Mouse (Mus musculus): ENCODE measurements around the gene Cux2. TPM values are rescaled to one million over a fixed set of nuclear protein-coding genes. Genes with fewer than 3 reads are reported as not detected.

Gene Cux2
- polyA plus RNA-seq, 1 experiment, result 36.7 TPM

DNA sequence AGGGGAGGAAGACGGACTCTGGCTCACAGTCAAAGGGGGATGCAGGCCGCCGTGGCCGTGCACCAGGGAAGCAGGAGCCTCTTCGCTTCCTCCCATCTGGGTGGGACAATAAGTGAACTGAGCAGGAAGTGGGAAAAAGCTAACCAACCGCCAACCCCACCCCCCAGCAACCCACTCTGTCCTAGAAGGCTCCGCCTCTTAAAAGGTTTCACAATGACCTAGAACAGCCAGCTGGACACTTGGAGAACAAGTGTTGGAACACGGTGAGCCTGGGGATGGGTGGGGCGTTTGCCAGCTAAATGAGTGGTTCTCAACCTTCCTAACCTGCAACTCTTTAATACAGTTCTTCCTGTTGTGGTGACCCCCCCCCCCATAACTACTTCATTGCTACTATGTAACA, 23.1 kb downstream of the Cux2 start:
- 66% methylated on average over 9 of the region's 9 CpGs for WGBS
- Histone ChIP-seq H3K4me1 (ENCODE audit: control insufficient read depth, insufficient read depth, low read length) (no peaks in the 10 kb centered on the region), H3K4me3 (replicated peaks; ENCODE audit: insufficient read depth, low read depth, low read length) (no peak overlapping the region), H3K27me3 (ENCODE audit: control insufficient read depth, insufficient read depth, low read length) (no peaks in the 10 kb centered on the region), H3K27ac (ENCODE audit: insufficient read depth, low read length) (no peak overlapping the region)
- no peak for DNase-seq
- TF ChIP-seq CTCF (IDR thresholded peaks at IDR 0.05; ENCODE audit: borderline replicate concordance, insufficient read depth, low read depth, low read length) (no peak), POLR2A (IDR thresholded peaks at IDR 0.05; ENCODE audit: borderline replicate concordance, insufficient read depth, low read length) (no peak)

DNA sequence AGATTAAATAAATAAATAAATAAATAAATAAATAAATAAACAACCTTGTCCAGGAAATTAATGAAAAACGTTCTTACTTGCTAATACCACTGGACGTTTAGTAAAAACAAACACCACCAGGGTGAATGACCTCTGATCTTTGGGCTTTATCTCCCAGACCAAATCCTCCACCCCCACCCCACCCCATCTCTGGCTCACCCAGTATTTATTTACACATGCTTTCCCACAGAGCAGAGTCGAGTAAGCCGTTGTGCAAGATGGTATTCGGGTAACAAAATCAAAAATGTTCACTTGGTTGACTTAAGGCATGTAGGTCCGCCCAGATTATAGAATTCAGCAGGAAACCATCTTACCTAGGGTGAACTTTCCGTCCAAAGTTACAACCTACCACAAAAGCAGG, 23.6 kb downstream of the Cux2 start:
- no peak for DNase-seq
- TF ChIP-seq CTCF (IDR thresholded peaks at IDR 0.05; ENCODE audit: borderline replicate concordance, insufficient read depth, low read depth, low read length) (no peak), POLR2A (IDR thresholded peaks at IDR 0.05; ENCODE audit: borderline replicate concordance, insufficient read depth, low read length) (no peak)
- no peak overlapping the region for H3K27ac ChIP-seq (ENCODE audit: insufficient read depth, low read length)
- 79% methylated on average over 7 of the region's 7 CpGs for WGBS
- H3K4me3 ChIP-seq (replicated peaks; ENCODE audit: insufficient read depth, low read depth, low read length), result no peak overlapping the region
- H3K27me3 ChIP-seq (ENCODE audit: control insufficient read depth, insufficient read depth, low read length), result no peaks in the 10 kb centered on the region
- H3K4me1 ChIP-seq (ENCODE audit: control insufficient read depth, insufficient read depth, low read length), result no peaks in the 10 kb centered on the region

DNA sequence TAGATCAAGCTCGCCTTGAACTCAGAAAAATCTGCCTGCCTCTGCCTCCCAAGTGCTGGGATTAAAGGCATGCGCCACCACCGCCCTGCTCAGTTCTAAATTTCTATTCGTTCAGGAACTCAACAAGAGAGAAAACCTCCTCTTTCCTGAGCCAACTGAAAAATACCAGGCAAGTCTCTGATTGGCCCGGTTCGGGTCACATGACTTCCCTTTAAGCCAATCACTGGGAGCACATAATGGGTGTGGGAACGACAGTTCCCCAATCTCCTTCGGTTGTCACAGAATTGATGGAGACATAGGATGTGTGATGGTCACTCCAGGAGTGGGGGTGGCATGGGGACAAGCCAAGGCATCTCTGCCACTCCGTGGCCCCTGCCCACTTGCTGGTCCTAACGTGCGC, 24.8 kb downstream of the Cux2 start:
- DNase-seq, result no peak
- WGBS, result 95% methylated on average over 11 of the region's 11 CpGs
- H3K27ac ChIP-seq (ENCODE audit: insufficient read depth, low read length), result no peak overlapping the region
- H3K4me3 ChIP-seq (replicated peaks; ENCODE audit: insufficient read depth, low read depth, low read length), result no peak overlapping the region
- no peaks in the 10 kb centered on the region for H3K4me1 ChIP-seq (ENCODE audit: control insufficient read depth, insufficient read depth, low read length)
- TF ChIP-seq POLR2A (IDR thresholded peaks at IDR 0.05; ENCODE audit: borderline replicate concordance, insufficient read depth, low read length) (no peak), CTCF (IDR thresholded peaks at IDR 0.05; ENCODE audit: borderline replicate concordance, insufficient read depth, low read depth, low read length) (no peak)
- H3K27me3 ChIP-seq (ENCODE audit: control insufficient read depth, insufficient read depth, low read length), result no peaks in the 10 kb centered on the region

DNA sequence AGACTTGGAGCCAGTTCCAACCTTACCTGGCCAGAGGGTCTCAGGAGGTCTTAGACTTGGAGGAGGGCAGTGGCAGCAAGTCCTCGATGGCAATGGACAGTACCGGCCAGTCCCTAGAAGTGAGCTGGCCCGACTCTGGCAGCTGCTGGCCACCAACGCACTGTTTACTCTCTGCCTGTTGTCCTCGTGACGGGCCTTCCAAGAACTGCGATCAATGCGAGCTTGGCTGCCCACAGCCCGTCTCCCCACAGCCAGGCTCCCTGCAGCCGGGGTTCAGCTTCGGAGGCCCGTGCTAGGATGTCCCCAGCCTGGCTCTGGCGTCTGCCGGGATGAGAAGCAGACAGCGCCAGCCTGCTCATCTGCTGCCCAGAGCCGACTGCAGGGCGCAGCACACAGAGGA, 30.6 kb downstream of the Cux2 start:
- Histone ChIP-seq H3K4me1 (ENCODE audit: control insufficient read depth, insufficient read depth, low read length) (no peaks in the 10 kb centered on the region; the same call in 1 of the 2 replicates), H3K4me3 (replicated peaks; ENCODE audit: insufficient read depth, low read depth, low read length) (no peak overlapping the region), H3K27me3 (ENCODE audit: control insufficient read depth, insufficient read depth, low read length) (no peaks in the 10 kb centered on the region), H3K27ac (ENCODE audit: insufficient read depth, low read length) (no peak overlapping the region)
- peak in 1 of 2 experiments; percentile 37 for DNase-seq
- no peak for TF ChIP-seq CTCF (IDR thresholded peaks at IDR 0.05; ENCODE audit: borderline replicate concordance, insufficient read depth, low read depth, low read length)
- TF ChIP-seq POLR2A (IDR thresholded peaks at IDR 0.05; ENCODE audit: borderline replicate concordance, insufficient read depth, low read length), result no peak
- 20% methylated on average over 17 of the region's 17 CpGs for WGBS

DNA sequence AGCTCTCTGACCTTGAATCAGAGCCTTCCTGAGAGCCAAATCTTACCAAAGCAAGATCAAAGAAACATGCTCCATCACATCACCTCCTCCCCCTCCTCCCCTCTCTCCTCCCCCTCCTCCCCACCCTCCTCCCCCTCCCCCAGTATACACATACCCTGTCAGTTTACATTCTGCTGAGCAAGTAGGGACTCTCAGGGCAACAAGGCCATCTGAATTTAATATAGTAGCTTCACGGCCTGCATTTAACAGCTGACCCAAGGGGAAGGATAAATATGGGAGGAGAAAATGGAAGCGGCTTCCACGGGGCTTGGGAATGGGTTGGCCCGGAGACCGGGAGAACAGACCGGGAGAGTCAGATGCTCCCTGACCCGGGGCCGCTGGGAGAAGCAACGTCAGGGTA, 32.1 kb downstream of the Cux2 start:
- TF ChIP-seq POLR2A (IDR thresholded peaks at IDR 0.05; ENCODE audit: borderline replicate concordance, insufficient read depth, low read length), result no peak
- no peak for TF ChIP-seq CTCF (IDR thresholded peaks at IDR 0.05; ENCODE audit: borderline replicate concordance, insufficient read depth, low read depth, low read length)
- DNase-seq, result no peak
- Histone ChIP-seq H3K27me3 (ENCODE audit: control insufficient read depth, insufficient read depth, low read length) (no peaks in the 10 kb centered on the region), H3K27ac (ENCODE audit: insufficient read depth, low read length) (no peak overlapping the region), H3K4me3 (replicated peaks; ENCODE audit: insufficient read depth, low read depth, low read length) (no peak overlapping the region), H3K4me1 (ENCODE audit: control insufficient read depth, insufficient read depth, low read length) (no peaks in the 10 kb centered on the region; the same call in 1 of the 2 replicates)
- 79% methylated on average over 9 of the region's 9 CpGs for WGBS

DNA sequence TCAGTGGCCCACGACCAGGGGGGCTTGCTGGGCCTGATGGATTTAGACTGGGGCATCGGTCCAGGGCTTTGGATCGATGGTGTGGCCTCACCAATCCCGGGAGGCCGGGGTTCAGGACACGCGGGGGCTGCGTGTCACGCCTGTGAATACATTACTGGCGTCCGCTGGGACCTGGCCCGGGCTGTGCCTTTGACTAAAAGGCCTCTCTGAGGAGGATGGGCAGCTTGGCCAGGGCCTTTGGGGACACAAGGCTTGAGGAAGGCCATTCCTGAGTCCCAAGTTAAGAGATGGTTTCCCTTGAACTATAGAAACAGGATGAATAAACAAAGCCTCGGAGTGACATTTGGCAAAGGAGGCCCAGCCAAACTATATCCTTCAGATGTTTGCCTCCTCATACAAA, 32.6 kb downstream of the Cux2 start:
- no peak overlapping the region for H3K4me3 ChIP-seq (replicated peaks; ENCODE audit: insufficient read depth, low read depth, low read length)
- WGBS, result 52% methylated on average over 13 of the region's 13 CpGs
- TF ChIP-seq CTCF (IDR thresholded peaks at IDR 0.05; ENCODE audit: borderline replicate concordance, insufficient read depth, low read depth, low read length), result no peak
- TF ChIP-seq POLR2A (IDR thresholded peaks at IDR 0.05; ENCODE audit: borderline replicate concordance, insufficient read depth, low read length), result no peak
- no peaks in the 10 kb centered on the region; the same call in 1 of the 2 replicates for H3K4me1 ChIP-seq (ENCODE audit: control insufficient read depth, insufficient read depth, low read length)
- H3K27me3 ChIP-seq (ENCODE audit: control insufficient read depth, insufficient read depth, low read length), result no peaks in the 10 kb centered on the region
- no peak overlapping the region for H3K27ac ChIP-seq (ENCODE audit: insufficient read depth, low read length)
- no peak for DNase-seq

DNA sequence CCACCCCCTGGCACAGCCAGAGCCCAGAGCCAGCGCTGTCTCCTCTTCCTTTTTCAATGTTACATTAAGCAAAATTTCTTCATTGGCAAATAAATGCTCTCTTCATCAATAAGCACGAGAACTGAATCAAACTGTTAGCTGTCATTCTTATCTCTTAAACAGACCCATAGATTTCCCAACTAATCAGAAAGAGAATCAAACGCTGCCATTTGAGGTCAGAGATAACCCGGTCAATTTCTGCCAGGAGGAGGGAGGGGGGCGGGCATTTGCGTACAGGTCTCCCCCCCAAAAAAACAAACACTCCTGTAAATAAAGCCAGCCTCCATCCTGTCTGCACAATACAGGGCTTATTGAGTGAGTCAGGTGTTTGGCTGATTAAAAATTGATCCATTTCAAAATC, 33.2 kb downstream of the Cux2 start:
- no peak overlapping the region for H3K27ac ChIP-seq (ENCODE audit: insufficient read depth, low read length)
- DNase-seq, result no peak
- no peak overlapping the region for H3K4me3 ChIP-seq (replicated peaks; ENCODE audit: insufficient read depth, low read depth, low read length)
- WGBS, result 91% methylated on average over 6 of the region's 6 CpGs
- H3K4me1 ChIP-seq (ENCODE audit: control insufficient read depth, insufficient read depth, low read length), result no peaks in the 10 kb centered on the region; the same call in 1 of the 2 replicates
- no peaks in the 10 kb centered on the region for H3K27me3 ChIP-seq (ENCODE audit: control insufficient read depth, insufficient read depth, low read length)
- TF ChIP-seq POLR2A (IDR thresholded peaks at IDR 0.05; ENCODE audit: borderline replicate concordance, insufficient read depth, low read length) (no peak), CTCF (IDR thresholded peaks at IDR 0.05; ENCODE audit: borderline replicate concordance, insufficient read depth, low read depth, low read length) (no peak)

DNA sequence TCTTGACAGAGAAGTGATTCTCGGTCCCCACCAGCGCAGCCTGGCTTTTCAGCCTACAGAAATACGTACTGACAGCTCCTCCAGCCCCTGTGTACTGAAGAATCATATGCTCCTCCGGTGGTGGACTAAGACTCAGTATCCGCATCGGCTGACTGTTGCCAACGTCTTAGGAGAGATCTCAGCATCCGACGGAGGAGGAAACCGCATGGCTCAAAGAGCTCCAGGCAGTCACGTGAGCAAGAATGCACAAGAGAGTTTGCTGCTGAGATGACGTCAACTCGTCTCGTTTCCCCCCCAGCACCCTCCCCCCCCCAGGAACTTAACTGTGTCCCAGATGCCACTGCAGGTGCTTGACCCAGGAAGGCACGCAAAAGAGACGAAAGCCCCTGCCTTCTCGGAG, 34.8 kb downstream of the Cux2 start:
- Histone ChIP-seq H3K4me1 (ENCODE audit: control insufficient read depth, insufficient read depth, low read length) (no peaks in the 10 kb centered on the region; the same call in 1 of the 2 replicates), H3K27ac (ENCODE audit: insufficient read depth, low read length) (no peak overlapping the region), H3K27me3 (ENCODE audit: control insufficient read depth, insufficient read depth, low read length) (no peaks in the 10 kb centered on the region), H3K4me3 (replicated peaks; ENCODE audit: insufficient read depth, low read depth, low read length) (no peak overlapping the region)
- DNase-seq, result no peak
- no peak for TF ChIP-seq POLR2A (IDR thresholded peaks at IDR 0.05; ENCODE audit: borderline replicate concordance, insufficient read depth, low read length)
- TF ChIP-seq CTCF (IDR thresholded peaks at IDR 0.05; ENCODE audit: borderline replicate concordance, insufficient read depth, low read depth, low read length), result no peak
- WGBS, result 68% methylated on average over 17 of the region's 17 CpGs

All from cerebellum, adult 2 months (tissue).